21 mouse cellular contexts compared by ENCODE assay signal in genomic region chr5:140806939-140807338, GRCm38 (mm10). TPM values are rescaled to one million over a fixed set of nuclear protein-coding genes. Genes with fewer than 3 reads are reported as not detected.
DNase-seq lines count a peak whose midpoint lies in the region; ATAC-seq and TF ChIP-seq lines count a peak whose summit lies in the region.
"Had no signal": no experiment of that assay in that cellular context is flagged by ENCODE, and none has a peak within 500 bp of the region (broad histone marks: within the 10 kb centered on the region; RNA-seq: fewer than 3 reads in every experiment).

No protein-coding gene starts in this region.

- peaks cover 10% of the 10 kb centered on the region; the same call in 1 of the 2 replicates for H3K4me1 ChIP-seq in intestine, embryonic 16.5 days (ENCODE audit: control insufficient read depth, insufficient read depth, low read length)
- H3K4me1 ChIP-seq in intestine, embryonic 15.5 days (replicated peaks) = peaks cover 6% of the 10 kb centered on the region; the same call in 1 of the 2 replicates
- H3K4me1 ChIP-seq in MEL (ENCODE audit: control insufficient read depth in 1 of 2, insufficient read depth in 2 of 2, low read length in 2 of 2) = peaks cover 6 to 7% of the 10 kb centered on the region in 2 experiments; a peak in 3 of 4 replicates
- peaks cover 64% of the 10 kb centered on the region for H3K4me1 ChIP-seq in liver, embryonic 13.5 days (replicated peaks)

- no peak for TF ChIP-seq CTCF in MEL (IDR thresholded peaks at IDR 0.05 in 2 of 3, conservative IDR thresholded peaks at IDR 0.05 in 1 of 3; ENCODE audit: control insufficient read depth in 1 of 3, insufficient read depth in 1 of 3, low read depth in 2 of 3, low read length in 3 of 3, poor library complexity in 1 of 3, severe bottlenecking in 1 of 3)

- H3K4me3 ChIP-seq in intestine, embryonic 16.5 days (ENCODE audit: low read length) = no peak overlapping the region
- no peak overlapping the region for H3K4me3 ChIP-seq in intestine, embryonic 15.5 days (replicated peaks)
- no peak overlapping the region for H3K4me3 ChIP-seq in MEL (ENCODE audit: control insufficient read depth in 1 of 2, insufficient read depth in 1 of 2, low read depth in 2 of 2, low read length in 2 of 2)
- no peak overlapping the region for H3K4me3 ChIP-seq in liver, embryonic 13.5 days (replicated peaks)
- H3K4me3 ChIP-seq: embryonic facial prominence, embryonic 12.5 days; erythroblast, embryonic 14.5 days; forebrain, embryonic 12.5 days; heart, embryonic 15.5 days; myocyte had no signal

- H3K79me2 ChIP-seq in MEL (ENCODE audit: control insufficient read depth, insufficient read depth, low read length, poor library complexity) = peaks cover 1% of the 10 kb centered on the region; the same call in 1 of the 2 replicates

- H3K4me2 ChIP-seq in intestine, embryonic 16.5 days (ENCODE audit: low read depth, low read length) = no peak overlapping the region
- no peak overlapping the region for H3K4me2 ChIP-seq in intestine, embryonic 15.5 days (replicated peaks)
- no peak overlapping the region for H3K4me2 ChIP-seq in liver, embryonic 13.5 days
- H3K4me2 ChIP-seq: embryonic facial prominence, embryonic 12.5 days; forebrain, embryonic 12.5 days; heart, embryonic 15.5 days; hindbrain, embryonic 14.5 days had no signal

- WGBS in intestine, embryonic 16.5 days = 39% methylated on average over 2 of the region's 2 CpGs
- 41% methylated on average over 2 of the region's 2 CpGs for WGBS in intestine, embryonic 15.5 days
- 50% methylated on average over 2 of the region's 2 CpGs for WGBS in liver, embryonic 13.5 days (ENCODE audit: insufficient replicate concordance)

- no peak for TF ChIP-seq POLR2A in MEL (IDR thresholded peaks at IDR 0.05; ENCODE audit: control insufficient read depth in 1 of 2, insufficient read depth in 1 of 2, low read depth in 1 of 2, low read length in 2 of 2, poor library complexity in 1 of 2)

- TF ChIP-seq RAD21 in MEL (IDR thresholded peaks at IDR 0.05; ENCODE audit: low read depth, low read length) = no peak

- no peaks in the 10 kb centered on the region for H3K9me3 ChIP-seq in intestine, embryonic 16.5 days (ENCODE audit: control insufficient read depth, low read length)
- no peaks in the 10 kb centered on the region for H3K9me3 ChIP-seq in intestine, embryonic 15.5 days
- no peaks in the 10 kb centered on the region for H3K9me3 ChIP-seq in MEL (replicated peaks; ENCODE audit: insufficient read depth, low read length)
- H3K9me3 ChIP-seq in liver, embryonic 13.5 days (replicated peaks) = no peaks in the 10 kb centered on the region
- H3K9me3 ChIP-seq: embryonic facial prominence, embryonic 12.5 days; forebrain, embryonic 12.5 days; heart, embryonic 15.5 days had no signal

- peak; percentile 80 to 83 for TF ChIP-seq EP300 in MEL (IDR thresholded peaks at IDR 0.05; ENCODE audit: low read depth in 1 of 2, low read length in 2 of 2)

- no peak for ATAC-seq in intestine, embryonic 16.5 days
- ATAC-seq in intestine, embryonic 15.5 days = no peak
- ATAC-seq in liver, embryonic 13.5 days (ENCODE audit: low read depth) = peak; percentile 85
- peak; percentile 71 for ATAC-seq in megakaryocyte progenitor cell, adult 5-6 weeks (replicated peaks; ENCODE audit: poor library complexity)
- ATAC-seq: inflammation-experienced regulatory T-cells, adult 6 months; midbrain, embryonic 16.5 days had no signal

- no peak overlapping the region for H3K9ac ChIP-seq in intestine, embryonic 16.5 days (ENCODE audit: low read depth, low read length)
- H3K9ac ChIP-seq in intestine, embryonic 15.5 days = no peak overlapping the region
- H3K9ac ChIP-seq in MEL (ENCODE audit: control insufficient read depth, low read depth, low read length, poor library complexity, severe bottlenecking) = no peak overlapping the region
- H3K9ac ChIP-seq in liver, embryonic 13.5 days = no peak overlapping the region
- H3K9ac ChIP-seq: embryonic facial prominence, embryonic 12.5 days; forebrain, embryonic 12.5 days; heart, embryonic 15.5 days; hindbrain, embryonic 14.5 days had no signal

- H3K36me3 ChIP-seq in intestine, embryonic 16.5 days (ENCODE audit: control insufficient read depth, insufficient read depth, low read length) = no peaks in the 10 kb centered on the region
- no peaks in the 10 kb centered on the region for H3K36me3 ChIP-seq in intestine, embryonic 15.5 days
- peaks cover 0 to 13% of the 10 kb centered on the region in 2 experiments; a peak in 2 of 4 replicates for H3K36me3 ChIP-seq in MEL (ENCODE audit: control insufficient read depth in 1 of 2, insufficient read depth in 2 of 2, low read length in 2 of 2)
- no peaks in the 10 kb centered on the region; the same call in 1 of the 2 replicates for H3K36me3 ChIP-seq in liver, embryonic 13.5 days
- H3K36me3 ChIP-seq: embryonic facial prominence, embryonic 12.5 days; forebrain, embryonic 12.5 days; heart, embryonic 15.5 days had no signal

- DNase-seq in MEL (ENCODE audit: low read depth, low spot score) = peak; percentile 57
- DNase-seq in liver, embryonic 13.5 days = no peak
- no peak for DNase-seq in embryo, embryonic 10 days (ENCODE audit: low spot score)
- DNase-seq in adrenal gland, adult 2 months = no peak
- DNase-seq in natural killer cell, adult 2 months (ENCODE audit: low spot score in 2 of 2) = no peak
- DNase-seq: adrenal gland, postnatal 36 days; cerebellum, adult 11 months; cerebellum, postnatal 14 days; heart, postnatal 36 days; kidney, postnatal 25 days had no signal

- no peaks in the 10 kb centered on the region for H3K27me3 ChIP-seq in intestine, embryonic 16.5 days (replicated peaks; ENCODE audit: control insufficient read depth, insufficient read depth, low read length)
- H3K27me3 ChIP-seq in intestine, embryonic 15.5 days (replicated peaks) = no peaks in the 10 kb centered on the region
- H3K27me3 ChIP-seq in MEL (ENCODE audit: control insufficient read depth in 1 of 2, insufficient read depth in 2 of 2, low read length in 2 of 2) = no peaks in the 10 kb centered on the region
- no peaks in the 10 kb centered on the region for H3K27me3 ChIP-seq in liver, embryonic 13.5 days
- H3K27me3 ChIP-seq: embryonic facial prominence, embryonic 12.5 days; forebrain, embryonic 12.5 days; heart, embryonic 15.5 days had no signal

- H3K27ac ChIP-seq in intestine, embryonic 16.5 days (ENCODE audit: low read length) = 0 out of 2 replicates have a peak overlapping the region, but pooled peaks have one; percentile 40
- H3K27ac ChIP-seq in intestine, embryonic 15.5 days = no peak overlapping the region
- H3K27ac ChIP-seq in MEL (ENCODE audit: control insufficient read depth, low read depth, low read length) = no peak overlapping the region
- H3K27ac ChIP-seq in liver, embryonic 13.5 days = 0 out of 2 replicates have a peak overlapping the region, but pooled peaks have one; percentile 1
- H3K27ac ChIP-seq: embryonic facial prominence, embryonic 12.5 days; forebrain, embryonic 12.5 days; heart, embryonic 15.5 days; hindbrain, embryonic 14.5 days had no signal

TF ChIP-seq in MEL, 35 proteins besides CTCF, POLR2A, EP300 and RAD21 (continues in another document):
- TF ChIP-seq ZC3H11A (IDR thresholded peaks at IDR 0.05; ENCODE audit: low read depth, low read length) = no peak
- TF ChIP-seq MAFK (IDR thresholded peaks at IDR 0.05; ENCODE audit: borderline replicate concordance, low read depth, low read length) = no peak
- TF ChIP-seq SIN3A (IDR thresholded peaks at IDR 0.05; ENCODE audit: low read length) = peak; percentile 51
- TF ChIP-seq ZNF384 (IDR thresholded peaks at IDR 0.05; ENCODE audit: low read depth, low read length) = peak; percentile 95
- TF ChIP-seq TAL1 (IDR thresholded peaks at IDR 0.05; ENCODE audit: low read length) = peak; percentile 71
- TF ChIP-seq USF2 (IDR thresholded peaks at IDR 0.05; ENCODE audit: borderline replicate concordance in 1 of 2, insufficient read depth in 1 of 2, low read depth in 1 of 2, low read length in 2 of 2) = no peak
- TF ChIP-seq ETS1 (IDR thresholded peaks at IDR 0.05; ENCODE audit: low read depth, low read length) = peak; percentile 57
- peak; percentile 89 for TF ChIP-seq TCF12 (IDR thresholded peaks at IDR 0.05; ENCODE audit: low read depth, low read length)
- TF ChIP-seq KAT2A (conservative IDR thresholded peaks at IDR 0.05; ENCODE audit: low read depth, low read length) = no peak
- peak; percentile 45; the same call in 1 of the 2 replicates for TF ChIP-seq MXI1 (IDR thresholded peaks at IDR 0.05; ENCODE audit: low read depth, low read length)
- TF ChIP-seq E2F4 (IDR thresholded peaks at IDR 0.05; ENCODE audit: borderline replicate concordance, low read depth, low read length) = no peak
- peak; percentile 73 for TF ChIP-seq GATA1 (IDR thresholded peaks at IDR 0.05; ENCODE audit: low read depth, low read length)
- no peak for TF ChIP-seq NRF1 (IDR thresholded peaks at IDR 0.05; ENCODE audit: insufficient read depth, low read depth, low read length, poor library complexity, severe bottlenecking)
- no peak for TF ChIP-seq MYC (IDR thresholded peaks at IDR 0.05; ENCODE audit: low read depth, low read length)
- TF ChIP-seq RCOR1 (IDR thresholded peaks at IDR 0.05; ENCODE audit: low read depth, low read length) = peak; percentile 35; the same call in 1 of the 2 replicates
- TF ChIP-seq MAZ (IDR thresholded peaks at IDR 0.05; ENCODE audit: low read depth, low read length) = no peak
- no peak for TF ChIP-seq POLR2AphosphoS2 (IDR thresholded peaks at IDR 0.05; ENCODE audit: low read length)
- TF ChIP-seq GABPA (IDR thresholded peaks at IDR 0.05; ENCODE audit: low read depth, low read length) = no peak
- no peak for TF ChIP-seq MEF2A (IDR thresholded peaks at IDR 0.05; ENCODE audit: extremely low read depth, insufficient replicate concordance, low read depth, low read length, poor library complexity, severe bottlenecking)
- TF ChIP-seq MYB (IDR thresholded peaks at IDR 0.05; ENCODE audit: low read depth, low read length) = peak; percentile 38; the same call in 1 of the 2 replicates
- no peak for TF ChIP-seq USF1 (IDR thresholded peaks at IDR 0.05; ENCODE audit: low read depth, low read length)

RNA-seq across cellular contexts. Expression of gene Gna12, which starts 23.3 kb away (rescaled TPM):
- polyA plus RNA-seq in intestine, embryonic 16.5 days (2015; fragmentation: Nextera tagmentation; extraction: Ambion mirVana) = 5.2 and 5.4 TPM in 2 replicates
- polyA plus RNA-seq in intestine, embryonic 15.5 days (2015; fragmentation: Nextera tagmentation; extraction: Ambion mirVana) = 29.5 and 37.8 TPM in 2 replicates
- total RNA-seq in MEL (2012; rRNA removed) = 36.7 and 46.0 TPM in 2 replicates
- 10 to 100 TPM in 1 of 2 experiments, not detected in 1; 55.2 TPM for polyA plus RNA-seq in MEL (2012; ENCODE audit: insufficient read depth in 1 of 2, insufficient read length in 2 of 2, low read depth in 1 of 2, low replicate concordance in 2 of 2, missing spikeins in 1 of 2)
- polyA plus RNA-seq in liver, embryonic 13.5 days (2015; fragmentation: Nextera tagmentation; extraction: Ambion mirVana) = 5.3 and 7.0 TPM in 2 replicates
- 45.4 and 50.2 TPM in 2 replicates for total RNA-seq in megakaryocyte progenitor cell, adult 5-6 weeks (2015)
- 33.6 and 33.9 TPM in 2 replicates for total RNA-seq in megakaryocyte progenitor cell, adult 5-6 weeks (2017)
- 100 to 1,000 TPM; 116 to 121 TPM for total RNA-seq in adrenal gland, adult 2 months (2021)
- polyA plus RNA-seq in adrenal gland, adult 2 months (2012; rRNA removed) = 153 and 200 TPM in 2 replicates

Comparison
In these comparisons a context has a peak if more than half of its experiments do, and no peak if none do; other contexts are left out.
1. H3K27ac ChIP-seq: peak in intestine, embryonic 16.5 days (single experiment) and liver, embryonic 13.5 days (single experiment); none in intestine, embryonic 15.5 days (single experiment) and MEL (single experiment).
2. ATAC-seq: peak in liver, embryonic 13.5 days (single experiment) and megakaryocyte progenitor cell, adult 5-6 weeks (single experiment); none in intestine, embryonic 16.5 days (single experiment) and intestine, embryonic 15.5 days (single experiment).